Mouse (Mus musculus): Measurements from ENCODE around the gene Sppl2b. TPM values are rescaled to one million over a fixed set of nuclear protein-coding genes. Genes with fewer than 3 reads are reported as not detected.

The Sppl2b gene
- polyA plus RNA-seq, 1 experiment from 2014 or later = 52.9 TPM

GRCm38 (mm10) chr10:80897861-80898510 is 42.9 kb downstream of the Sppl2b start:
- Histone ChIP-seq H3K36me3 (peaks cover 37% of the 10 kb centered on the region), H3K4me1 (replicated peaks) (peaks cover 39% of the 10 kb centered on the region), H3K9me3 (peaks cover under 1% of the 10 kb centered on the region; the same call in 1 of the 2 replicates), H3K4me3 (peak overlapping the region; percentile 32), H3K27ac (0 out of 2 replicates have a peak overlapping the region, but pooled peaks have one; percentile 12), H3K27me3 (ENCODE audit: insufficient read depth, poor library complexity, severe bottlenecking) (peaks cover 9% of the 10 kb centered on the region; the same call in 1 of the 2 replicates)
- 34% methylated on average over 41 of the region's 41 CpGs for WGBS
- no peak for DNase-seq (ENCODE audit: low spot score)

- Histone ChIP-seq H3K36me3 (peaks cover 48% of the 10 kb centered on the region), H3K27ac (0 out of 2 replicates have a peak overlapping the region, but pooled peaks have one; percentile 90), H3K4me3 (peak overlapping the region; percentile 84), H3K27me3 (ENCODE audit: insufficient read depth, poor library complexity, severe bottlenecking) (peaks cover 9% of the 10 kb centered on the region; the same call in 1 of the 2 replicates), H3K4me1 (replicated peaks) (peaks cover 39% of the 10 kb centered on the region), H3K9me3 (no peaks in the 10 kb centered on the region)
- 93% methylated on average over 8 of the region's 8 CpGs for WGBS
- DNase-seq (ENCODE audit: low spot score) = no peak
Measured at GRCm38 (mm10) chr10:80899074-80899473, 44.0 kb downstream of the Sppl2b start.

GRCm38 (mm10) chr10:80899591-80900317 is 44.7 kb downstream of the Sppl2b start:
- Histone ChIP-seq H3K36me3 (peaks cover 55% of the 10 kb centered on the region), H3K27ac (peak overlapping the region; percentile 90), H3K4me1 (replicated peaks) (peaks cover 39% of the 10 kb centered on the region), H3K4me3 (peak overlapping the region; percentile 84), H3K27me3 (ENCODE audit: insufficient read depth, poor library complexity, severe bottlenecking) (peaks cover 9% of the 10 kb centered on the region; the same call in 1 of the 2 replicates), H3K9me3 (no peaks in the 10 kb centered on the region)
- WGBS = 18% methylated on average over 25 of the region's 25 CpGs
- no peak for DNase-seq (ENCODE audit: low spot score)

GRCm38 (mm10) chr10:80900318-80901247 is 45.5 kb downstream of the Sppl2b start, which contains the start of gene Timm13:
Timm13 (minus strand) TSS chr10:80900969.
- under 1% methylated on average over 72 of the region's 72 CpGs for WGBS
- peak; percentile 99 for DNase-seq (ENCODE audit: low spot score)
- H3K27ac ChIP-seq = peak within 1 kb of the TSS; percentile 90
- peaks cover 63% of the 10 kb centered on the region for H3K36me3 ChIP-seq
- H3K9me3 ChIP-seq = no peaks in the 10 kb centered on the region
- H3K4me3 ChIP-seq = peak within 1 kb of the TSS; percentile 84
- H3K27me3 ChIP-seq (ENCODE audit: insufficient read depth, poor library complexity, severe bottlenecking) = peaks cover 9% of the 10 kb centered on the region; the same call in 1 of the 2 replicates
- H3K4me1 ChIP-seq (replicated peaks) = peaks cover 39% of the 10 kb centered on the region

- Histone ChIP-seq H3K4me1 (replicated peaks) (peaks cover 38% of the 10 kb centered on the region), H3K4me3 (peak overlapping the region; percentile 84), H3K27ac (peak overlapping the region; percentile 90; the same call in 1 of the 2 replicates), H3K36me3 (peaks cover 74% of the 10 kb centered on the region), H3K27me3 (ENCODE audit: insufficient read depth, poor library complexity, severe bottlenecking) (peaks cover 9% of the 10 kb centered on the region; the same call in 1 of the 2 replicates), H3K9me3 (no peaks in the 10 kb centered on the region)
- DNase-seq (ENCODE audit: low spot score) = no peak
- 89% methylated on average over 19 of the region's 19 CpGs for WGBS
Measured at GRCm38 (mm10) chr10:80901409-80902272, 46.6 kb downstream of the Sppl2b start.

- 92% methylated on average over 9 of the region's 9 CpGs for whole genome bisulfite sequencing
- peaks cover 33% of the 10 kb centered on the region for H3K4me1 ChIP-seq (replicated peaks)
- H3K36me3 ChIP-seq = peaks cover 80% of the 10 kb centered on the region
- H3K4me3 ChIP-seq = no peak overlapping the region
- H3K27me3 ChIP-seq (ENCODE audit: insufficient read depth, poor library complexity, severe bottlenecking) = peaks cover 9% of the 10 kb centered on the region; the same call in 1 of the 2 replicates
- DNase-seq (ENCODE audit: low spot score) = no peak
- no peaks in the 10 kb centered on the region for H3K9me3 ChIP-seq
- H3K27ac ChIP-seq = no peak overlapping the region
Measured at GRCm38 (mm10) chr10:80902273-80902940, 47.3 kb downstream of the Sppl2b start.

GRCm38 (mm10) chr10:80903282-80903681 is 48.2 kb downstream of the Sppl2b start:
- Histone ChIP-seq H3K27ac (no peak overlapping the region), H3K4me1 (replicated peaks) (peaks cover 24% of the 10 kb centered on the region), H3K36me3 (peaks cover 81% of the 10 kb centered on the region), H3K4me3 (no peak overlapping the region), H3K9me3 (no peaks in the 10 kb centered on the region), H3K27me3 (ENCODE audit: insufficient read depth, poor library complexity, severe bottlenecking) (0 out of 2 replicates have a peak, but pooled peaks cover 3% of the 10 kb centered on the region)
- no peak for DNase-seq (ENCODE audit: low spot score)
- 93% methylated on average over 10 of the region's 10 CpGs for WGBS

- DNase-seq (ENCODE audit: low spot score) = no peak
- Histone ChIP-seq H3K4me3 (no peak overlapping the region), H3K27me3 (ENCODE audit: insufficient read depth, poor library complexity, severe bottlenecking) (no peaks in the 10 kb centered on the region), H3K4me1 (replicated peaks) (peaks cover 15% of the 10 kb centered on the region), H3K36me3 (peaks cover 81% of the 10 kb centered on the region), H3K9me3 (no peaks in the 10 kb centered on the region), H3K27ac (no peak overlapping the region)
- WGBS = 89% methylated on average over 28 of the region's 28 CpGs
Measured at GRCm38 (mm10) chr10:80904004-80904693, 49.1 kb downstream of the Sppl2b start.

- Histone ChIP-seq H3K4me1 (replicated peaks) (peaks cover 10% of the 10 kb centered on the region), H3K27ac (no peak overlapping the region), H3K27me3 (ENCODE audit: insufficient read depth, poor library complexity, severe bottlenecking) (no peaks in the 10 kb centered on the region), H3K4me3 (no peak overlapping the region), H3K36me3 (peaks cover 83% of the 10 kb centered on the region), H3K9me3 (no peaks in the 10 kb centered on the region)
- no peak for DNase-seq (ENCODE audit: low spot score)
- 96% methylated on average over 11 of the region's 11 CpGs for WGBS
Measured at GRCm38 (mm10) chr10:80904709-80905108, 49.6 kb downstream of the Sppl2b start.

GRCm38 (mm10) chr10:80909375-80910162 is 54.5 kb downstream of the Sppl2b start:
- no peaks in the 10 kb centered on the region for H3K27me3 ChIP-seq (ENCODE audit: insufficient read depth, poor library complexity, severe bottlenecking)
- peaks cover 96% of the 10 kb centered on the region for H3K36me3 ChIP-seq
- H3K4me3 ChIP-seq = no peak overlapping the region
- H3K9me3 ChIP-seq = no peaks in the 10 kb centered on the region
- DNase-seq (ENCODE audit: low spot score) = no peak
- no peak overlapping the region for H3K27ac ChIP-seq
- H3K4me1 ChIP-seq (replicated peaks) = peaks cover 3% of the 10 kb centered on the region; the same call in 1 of the 2 replicates
- WGBS = 91% methylated on average over 22 of the region's 22 CpGs

Data from hindbrain, embryonic 10.5 days (tissue).